Mouse (Mus musculus): Measurements from ENCODE around the gene Snai1. TPM values are rescaled to one million over a fixed set of nuclear protein-coding genes. Genes with fewer than 3 reads are reported as not detected.

Snai1 gene
- polyA plus RNA-seq, 1 experiment from 2014 or later: 66.8 TPM

GRCm38 (mm10) chr2:167583161-167583952, 45.4 kb downstream of the Snai1 start:
- no peaks in the 10 kb centered on the region for H3K36me3 ChIP-seq (replicated peaks; ENCODE audit: control insufficient read depth, insufficient read depth, low read depth, low read length)
- H3K27me3 ChIP-seq (ENCODE audit: control insufficient read depth, insufficient read depth, low read length): no peaks in the 10 kb centered on the region
- peak; percentile 43; the same call in 1 of the 2 replicates for ATAC-seq (replicated peaks; ENCODE audit: insufficient number of reproducible peaks, low FRiP score, low TSS enrichment, low read depth)
- H3K4me1 ChIP-seq (ENCODE audit: control insufficient read depth, insufficient read depth, low read length): peaks cover 10% of the 10 kb centered on the region
- H3K4me2 ChIP-seq (ENCODE audit: low read depth, low read length): no peak overlapping the region
- H3K9ac ChIP-seq (replicated peaks; ENCODE audit: low read length): peak overlapping the region; percentile 34; the same call in 1 of the 2 replicates
- H3K4me3 ChIP-seq (ENCODE audit: low read depth, low read length): no peak overlapping the region
- WGBS: 24% methylated on average over 10 of the region's 10 CpGs
- peak; percentile 55 for DNase-seq (ENCODE audit: low spot score)
- H3K9me3 ChIP-seq (replicated peaks; ENCODE audit: control insufficient read depth, low read length): no peaks in the 10 kb centered on the region
- peak overlapping the region; percentile 43 for H3K27ac ChIP-seq (replicated peaks; ENCODE audit: low read depth, low read length)

- DNase-seq (ENCODE audit: low spot score) (no peak), ATAC-seq (replicated peaks; ENCODE audit: insufficient number of reproducible peaks, low FRiP score, low TSS enrichment, low read depth) (no peak)
- no peak overlapping the region for H3K4me2 ChIP-seq (ENCODE audit: low read depth, low read length)
- no peaks in the 10 kb centered on the region for H3K36me3 ChIP-seq (replicated peaks; ENCODE audit: control insufficient read depth, insufficient read depth, low read depth, low read length)
- no peak overlapping the region for H3K9ac ChIP-seq (replicated peaks; ENCODE audit: low read length)
- peaks cover 15% of the 10 kb centered on the region for H3K4me1 ChIP-seq (ENCODE audit: control insufficient read depth, insufficient read depth, low read length)
- no peak overlapping the region; the same call in 1 of the 2 replicates for H3K27ac ChIP-seq (replicated peaks; ENCODE audit: low read depth, low read length)
- no peak overlapping the region for H3K4me3 ChIP-seq (ENCODE audit: low read depth, low read length)
- WGBS: 41% methylated on average over 2 of the region's 2 CpGs
- no peaks in the 10 kb centered on the region for H3K27me3 ChIP-seq (ENCODE audit: control insufficient read depth, insufficient read depth, low read length)
- no peaks in the 10 kb centered on the region for H3K9me3 ChIP-seq (replicated peaks; ENCODE audit: control insufficient read depth, low read length)
These were observed 47.3 kb downstream of the Snai1 start for GRCm38 (mm10) chr2:167585273-167585672.

- Histone ChIP-seq H3K27ac (replicated peaks; ENCODE audit: low read depth, low read length) (peak overlapping the region; percentile 38), H3K4me3 (ENCODE audit: low read depth, low read length) (no peak overlapping the region), H3K36me3 (replicated peaks; ENCODE audit: control insufficient read depth, insufficient read depth, low read depth, low read length) (no peaks in the 10 kb centered on the region), H3K4me1 (ENCODE audit: control insufficient read depth, insufficient read depth, low read length) (peaks cover 15% of the 10 kb centered on the region), H3K27me3 (ENCODE audit: control insufficient read depth, insufficient read depth, low read length) (no peaks in the 10 kb centered on the region), H3K4me2 (ENCODE audit: low read depth, low read length) (no peak overlapping the region), H3K9ac (replicated peaks; ENCODE audit: low read length) (peak overlapping the region; percentile 14; the same call in 1 of the 2 replicates), H3K9me3 (replicated peaks; ENCODE audit: control insufficient read depth, low read length) (no peaks in the 10 kb centered on the region)
- WGBS: 5% methylated on average over 8 of the region's 8 CpGs
- DNase-seq (ENCODE audit: low spot score): no peak
- ATAC-seq (replicated peaks; ENCODE audit: insufficient number of reproducible peaks, low FRiP score, low TSS enrichment, low read depth): no peak
These were observed 48.0 kb downstream of the Snai1 start for GRCm38 (mm10) chr2:167586041-167586440.

- 15% methylated on average over 9 of the region's 9 CpGs for WGBS
- DNase-seq (ENCODE audit: low spot score): no peak
- no peak overlapping the region for H3K4me3 ChIP-seq (ENCODE audit: low read depth, low read length)
- no peaks in the 10 kb centered on the region for H3K9me3 ChIP-seq (replicated peaks; ENCODE audit: control insufficient read depth, low read length)
- H3K27me3 ChIP-seq (ENCODE audit: control insufficient read depth, insufficient read depth, low read length): no peaks in the 10 kb centered on the region
- peaks cover 15% of the 10 kb centered on the region for H3K4me1 ChIP-seq (ENCODE audit: control insufficient read depth, insufficient read depth, low read length)
- H3K27ac ChIP-seq (replicated peaks; ENCODE audit: low read depth, low read length): no peak overlapping the region
- no peak overlapping the region; the same call in 1 of the 2 replicates for H3K9ac ChIP-seq (replicated peaks; ENCODE audit: low read length)
- ATAC-seq (replicated peaks; ENCODE audit: insufficient number of reproducible peaks, low FRiP score, low TSS enrichment, low read depth): no peak
- no peak overlapping the region for H3K4me2 ChIP-seq (ENCODE audit: low read depth, low read length)
- H3K36me3 ChIP-seq (replicated peaks; ENCODE audit: control insufficient read depth, insufficient read depth, low read depth, low read length): no peaks in the 10 kb centered on the region
These were observed 49.0 kb downstream of the Snai1 start for GRCm38 (mm10) chr2:167586976-167587375.

GRCm38 (mm10) chr2:167588774-167589577, 51.0 kb downstream of the Snai1 start:
- Histone ChIP-seq H3K4me3 (ENCODE audit: low read depth, low read length) (no peak overlapping the region), H3K36me3 (replicated peaks; ENCODE audit: control insufficient read depth, insufficient read depth, low read depth, low read length) (no peaks in the 10 kb centered on the region), H3K9ac (replicated peaks; ENCODE audit: low read length) (peak overlapping the region; percentile 48), H3K27me3 (ENCODE audit: control insufficient read depth, insufficient read depth, low read length) (no peaks in the 10 kb centered on the region), H3K27ac (replicated peaks; ENCODE audit: low read depth, low read length) (peak overlapping the region; percentile 52; the same call in 1 of the 2 replicates), H3K9me3 (replicated peaks; ENCODE audit: control insufficient read depth, low read length) (no peaks in the 10 kb centered on the region), H3K4me1 (ENCODE audit: control insufficient read depth, insufficient read depth, low read length) (peaks cover 9% of the 10 kb centered on the region), H3K4me2 (ENCODE audit: low read depth, low read length) (peak overlapping the region; percentile 29)
- WGBS: 6% methylated on average over 21 of the region's 21 CpGs
- DNase-seq (ENCODE audit: low spot score) (peak; percentile 32), ATAC-seq (replicated peaks; ENCODE audit: insufficient number of reproducible peaks, low FRiP score, low TSS enrichment, low read depth) (no peak)

Other genes starting within 250 kb of the Snai1 start
- 16.8 and 17.0 TPM in 2 replicates for gene B4galt5, start 189.0 kb upstream of the Snai1 start, polyA plus RNA-seq (2014; fragmentation: Nextera tagmentation; extraction: Ambion mirVana)
- gene Slc9a8, start 116.5 kb upstream of the Snai1 start, polyA plus RNA-seq (2014; fragmentation: Nextera tagmentation; extraction: Ambion mirVana): 13.5 and 13.9 TPM in 2 replicates
- gene Rnf114, start 45.5 kb upstream of the Snai1 start, polyA plus RNA-seq (2014; fragmentation: Nextera tagmentation; extraction: Ambion mirVana): 113 and 119 TPM in 2 replicates
- gene Spata2, start 45.3 kb upstream of the Snai1 start, polyA plus RNA-seq (2014; fragmentation: Nextera tagmentation; extraction: Ambion mirVana): 12.1 and 13.1 TPM in 2 replicates
- gene Ube2v1, start 93.9 kb downstream of the Snai1 start, polyA plus RNA-seq (2014; fragmentation: Nextera tagmentation; extraction: Ambion mirVana): 223 and 235 TPM in 2 replicates
- gene Gm20431, start 123.3 kb downstream of the Snai1 start, polyA plus RNA-seq (2014; fragmentation: Nextera tagmentation; extraction: Ambion mirVana): 5.2 and 5.6 TPM in 2 replicates
- 3.1 and 4.4 TPM in 2 replicates for gene Cebpb, start 150.7 kb downstream of the Snai1 start, polyA plus RNA-seq (2014; fragmentation: Nextera tagmentation; extraction: Ambion mirVana)
- 31.9 and 34.1 TPM in 2 replicates for gene Tmem189, start 151.6 kb downstream of the Snai1 start, polyA plus RNA-seq (2014; fragmentation: Nextera tagmentation; extraction: Ambion mirVana)